Mouse (Mus musculus): Measurements from ENCODE around the gene F5. TPM values are rescaled to one million over a fixed set of nuclear protein-coding genes. Genes with fewer than 3 reads are reported as not detected.

Gene F5
- total and polyA plus RNA-seq, 3 experiments = under 0.01 to 0.19 TPM; not detected in 1

GRCm38 (mm10) chr1:164154983-164155382, 3.3 kb downstream of the F5 start:
- no peaks in the 10 kb centered on the region for H3K4me1 ChIP-seq (ENCODE audit: control insufficient read depth in 1 of 2, insufficient read depth in 2 of 2)

GRCm38 (mm10) chr1:164158571-164158970, 6.9 kb downstream of the F5 start:
- dilution Hi-C loops (cut with MboI; ENCODE audit: extremely low pct_ligation_motif_present, extremely low pct_unique_long_range_greater_than_20kb, low sequenced_read_pairs) = no loop called here
- Histone ChIP-seq H3K79me2 (replicated peaks; ENCODE audit: control insufficient read depth, extremely low read depth, insufficient read depth, poor library complexity, severe bottlenecking) (no peaks in the 10 kb centered on the region), H3K4me1 (ENCODE audit: control insufficient read depth in 1 of 2, insufficient read depth in 2 of 2) (no peaks in the 10 kb centered on the region), H3K9me3 (replicated peaks; ENCODE audit: low read length) (no peaks in the 10 kb centered on the region), H3K27ac (ENCODE audit: insufficient read depth, low read depth) (no peak overlapping the region), H3K27me3 (replicated peaks) (peaks cover 20% of the 10 kb centered on the region), H3K4me3 (replicated peaks in 1 of 3; ENCODE audit: low read depth in 2 of 3, low read length in 2 of 3, poor library complexity in 1 of 3) (no peak overlapping the region), H3K36me3 (replicated peaks in 1 of 2; ENCODE audit: control insufficient read depth in 1 of 2, insufficient read depth in 1 of 2, low read length in 1 of 2) (no peaks in the 10 kb centered on the region), H3K4me2 (ENCODE audit: insufficient read depth, low read depth, poor library complexity, severe bottlenecking) (no peak overlapping the region), H3K9ac (ENCODE audit: insufficient read depth, low read depth) (no peak overlapping the region)
- DNase-seq (ENCODE audit: extremely low read depth) = no peak
- TF ChIP-seq RAD21 (IDR thresholded peaks at IDR 0.05; ENCODE audit: low read depth, low read length) = no peak
- TF ChIP-seq HCFC1 (IDR thresholded peaks at IDR 0.05; ENCODE audit: low read depth, low read length) = no peak
- no peak for TF ChIP-seq MEF2A (IDR thresholded peaks at IDR 0.05; ENCODE audit: borderline replicate concordance, low read depth, low read length)
- no peak for TF ChIP-seq ETS1 (conservative IDR thresholded peaks at IDR 0.05; ENCODE audit: low read depth, low read length)
- TF ChIP-seq CHD2 (IDR thresholded peaks at IDR 0.05; ENCODE audit: low read length) = no peak
- TF ChIP-seq MYC (IDR thresholded peaks at IDR 0.05; ENCODE audit: low read depth, low read length) = no peak
- in situ Hi-C loops (cut with MboI; ENCODE audit: low pct_ligation_motif_present, low pct_unique_long_range_greater_than_20kb, low sequenced_read_pairs) = no loop called here

More at GRCm38 (mm10) chr1:164154983-164155382, 3.3 kb downstream of the F5 start:
- H3K27me3 ChIP-seq (replicated peaks) = peaks cover 27% of the 10 kb centered on the region
- dilution Hi-C loops (cut with MboI; ENCODE audit: extremely low pct_ligation_motif_present, extremely low pct_unique_long_range_greater_than_20kb, low sequenced_read_pairs) (no loop called here), in situ Hi-C loops (cut with MboI; ENCODE audit: low pct_ligation_motif_present, low pct_unique_long_range_greater_than_20kb, low sequenced_read_pairs) (no loop called here)
- H3K36me3 ChIP-seq (replicated peaks in 1 of 2; ENCODE audit: control insufficient read depth in 1 of 2, insufficient read depth in 1 of 2, low read length in 1 of 2) = no peaks in the 10 kb centered on the region
- no peaks in the 10 kb centered on the region for H3K9me3 ChIP-seq (replicated peaks; ENCODE audit: low read length)
- no peak for DNase-seq (ENCODE audit: extremely low read depth)
- no peaks in the 10 kb centered on the region for H3K79me2 ChIP-seq (replicated peaks; ENCODE audit: control insufficient read depth, extremely low read depth, insufficient read depth, poor library complexity, severe bottlenecking)
- H3K4me3 ChIP-seq (replicated peaks in 1 of 3; ENCODE audit: low read depth in 2 of 3, low read length in 2 of 3, poor library complexity in 1 of 3) = no peak overlapping the region
- H3K27ac ChIP-seq (ENCODE audit: insufficient read depth, low read depth) = no peak overlapping the region
- no peak overlapping the region for H3K9ac ChIP-seq (ENCODE audit: insufficient read depth, low read depth)
- H3K4me2 ChIP-seq (ENCODE audit: insufficient read depth, low read depth, poor library complexity, severe bottlenecking) = no peak overlapping the region
- TF ChIP-seq ELF1 (IDR thresholded peaks at IDR 0.05; ENCODE audit: low read depth, low read length) (no peak), MAZ (IDR thresholded peaks at IDR 0.05; ENCODE audit: low read depth, low read length) (no peak), CHD2 (IDR thresholded peaks at IDR 0.05; ENCODE audit: low read length) (no peak), IRF4 (IDR thresholded peaks at IDR 0.05; ENCODE audit: low read depth, low read length) (no peak), NRF1 (IDR thresholded peaks at IDR 0.05; ENCODE audit: low read depth, low read length) (no peak), BHLHE40 (IDR thresholded peaks at IDR 0.05; ENCODE audit: low read depth, low read length) (no peak)

- H3K36me3 ChIP-seq (replicated peaks in 1 of 2; ENCODE audit: control insufficient read depth in 1 of 2, insufficient read depth in 1 of 2, low read length in 1 of 2) = no peaks in the 10 kb centered on the region
- dilution Hi-C loops (cut with MboI; ENCODE audit: extremely low pct_ligation_motif_present, extremely low pct_unique_long_range_greater_than_20kb, low sequenced_read_pairs) = no loop called here
- in situ Hi-C loops (cut with MboI; ENCODE audit: low pct_ligation_motif_present, low pct_unique_long_range_greater_than_20kb, low sequenced_read_pairs) = no loop called here
Measured at GRCm38 (mm10) chr1:164159781-164160180, 8.1 kb downstream of the F5 start.

More at GRCm38 (mm10) chr1:164159781-164160180, 8.1 kb downstream of the F5 start:
- Histone ChIP-seq H3K9me3 (replicated peaks; ENCODE audit: low read length) (no peaks in the 10 kb centered on the region), H3K4me1 (ENCODE audit: control insufficient read depth in 1 of 2, insufficient read depth in 2 of 2) (no peaks in the 10 kb centered on the region), H3K4me3 (replicated peaks in 1 of 3; ENCODE audit: low read depth in 2 of 3, low read length in 2 of 3, poor library complexity in 1 of 3) (no peak overlapping the region), H3K9ac (ENCODE audit: insufficient read depth, low read depth) (no peak overlapping the region), H3K27me3 (replicated peaks) (peaks cover 20% of the 10 kb centered on the region), H3K4me2 (ENCODE audit: insufficient read depth, low read depth, poor library complexity, severe bottlenecking) (no peak overlapping the region), H3K27ac (ENCODE audit: insufficient read depth, low read depth) (no peak overlapping the region), H3K79me2 (replicated peaks; ENCODE audit: control insufficient read depth, extremely low read depth, insufficient read depth, poor library complexity, severe bottlenecking) (no peaks in the 10 kb centered on the region)
- DNase-seq (ENCODE audit: extremely low read depth) = no peak
- TF ChIP-seq GABPA (IDR thresholded peaks at IDR 0.05; ENCODE audit: insufficient replicate concordance, low read depth, low read length) (no peak), SMC3 (IDR thresholded peaks at IDR 0.05; ENCODE audit: low read depth, low read length) (no peak), POLR2AphosphoS2 (IDR thresholded peaks at IDR 0.05; ENCODE audit: low read depth, low read length) (no peak), TBP (conservative IDR thresholded peaks at IDR 0.05; ENCODE audit: low read depth, low read length) (no peak), EP300 (IDR thresholded peaks at IDR 0.05; ENCODE audit: low read length) (no peak), ZMIZ1 (IDR thresholded peaks at IDR 0.05; ENCODE audit: low read depth, low read length) (no peak), IRF4 (IDR thresholded peaks at IDR 0.05; ENCODE audit: low read depth, low read length) (no peak), MAFK (IDR thresholded peaks at IDR 0.05; ENCODE audit: insufficient replicate concordance, low read length) (no peak), MAZ (IDR thresholded peaks at IDR 0.05; ENCODE audit: low read depth, low read length) (no peak), CHD2 (IDR thresholded peaks at IDR 0.05; ENCODE audit: low read length) (no peak), ELF1 (IDR thresholded peaks at IDR 0.05; ENCODE audit: low read depth, low read length) (no peak), SIN3A (IDR thresholded peaks at IDR 0.05; ENCODE audit: low read length) (no peak), ETS1 (conservative IDR thresholded peaks at IDR 0.05; ENCODE audit: low read depth, low read length) (no peak), CTCF (conservative IDR thresholded peaks at IDR 0.05 in 1 of 2, IDR thresholded peaks at IDR 0.05 in 1 of 2; ENCODE audit: low read depth in 2 of 2, low read length in 2 of 2) (no peak), NRF1 (IDR thresholded peaks at IDR 0.05; ENCODE audit: low read depth, low read length) (no peak), TCF12 (IDR thresholded peaks at IDR 0.05; ENCODE audit: low read depth, low read length) (no peak), MXI1 (IDR thresholded peaks at IDR 0.05; ENCODE audit: low read depth, low read length) (no peak), KAT2A (IDR thresholded peaks at IDR 0.05; ENCODE audit: insufficient replicate concordance, low read length) (no peak), CHD1 (IDR thresholded peaks at IDR 0.05; ENCODE audit: low read depth, low read length) (no peak)
